Mouse (Mus musculus) induced T-regulatory cell, adult 2 months (primary cell): ENCODE measurements around the gene Gmppb.

Experiments used
- DNase-seq: peaks from one replicate; pipeline ENCODE4 v3.0.0-alpha.2; 2012; ENCODE audit warnings: low read depth

Gmppb gene

DNA sequence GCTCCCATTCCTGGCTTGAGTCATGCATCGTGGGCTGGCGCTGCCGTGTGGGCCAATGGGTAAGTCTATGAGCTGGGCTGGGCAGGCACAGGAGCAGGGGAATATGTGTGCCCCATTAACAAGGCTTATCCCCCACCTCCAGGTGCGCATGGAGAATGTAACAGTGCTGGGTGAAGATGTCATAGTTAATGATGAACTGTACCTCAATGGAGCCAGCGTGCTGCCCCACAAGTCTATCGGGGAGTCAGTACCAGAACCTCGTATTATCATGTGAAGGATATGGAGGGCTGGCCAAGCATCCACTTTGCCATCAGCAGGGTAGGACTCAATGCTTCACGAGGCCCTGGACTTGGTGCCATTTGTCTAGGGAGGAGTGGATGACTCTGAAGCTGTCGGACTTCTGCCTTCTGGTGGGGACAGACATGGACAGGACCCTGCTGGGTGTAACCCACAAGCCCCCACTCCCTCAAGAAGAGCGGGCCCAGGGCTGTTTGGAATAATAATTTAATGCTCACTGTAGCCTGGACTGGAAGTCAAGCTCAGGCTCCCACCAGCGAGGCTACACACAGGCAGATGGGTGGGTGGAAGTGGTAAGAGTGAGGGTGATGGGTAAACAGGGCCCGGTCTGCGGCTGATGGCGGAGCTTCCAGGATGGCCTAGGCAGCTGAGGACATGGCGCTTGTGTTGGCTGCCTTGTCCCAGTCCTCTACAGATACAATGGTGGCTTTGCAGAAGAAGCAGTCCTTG is 2.3 kb downstream of the Gmppb start:
- DNase-seq = no peak

- no peak for DNase-seq
These were observed 2.8 kb downstream of the Gmppb start for GRCm38 (mm10) chr9:108051931-108052220.

- DNase-seq = no peak
These were observed 3.4 kb downstream of the Gmppb start for GRCm38 (mm10) chr9:108052411-108052810.

- DNase-seq = peak; percentile 98
These were observed 4.0 kb downstream of the Gmppb start, which contains the start of gene Amigo3 for GRCm38 (mm10) chr9:108052885-108053664. Amigo3 (plus strand) TSS chr9:108053159.

DNA sequence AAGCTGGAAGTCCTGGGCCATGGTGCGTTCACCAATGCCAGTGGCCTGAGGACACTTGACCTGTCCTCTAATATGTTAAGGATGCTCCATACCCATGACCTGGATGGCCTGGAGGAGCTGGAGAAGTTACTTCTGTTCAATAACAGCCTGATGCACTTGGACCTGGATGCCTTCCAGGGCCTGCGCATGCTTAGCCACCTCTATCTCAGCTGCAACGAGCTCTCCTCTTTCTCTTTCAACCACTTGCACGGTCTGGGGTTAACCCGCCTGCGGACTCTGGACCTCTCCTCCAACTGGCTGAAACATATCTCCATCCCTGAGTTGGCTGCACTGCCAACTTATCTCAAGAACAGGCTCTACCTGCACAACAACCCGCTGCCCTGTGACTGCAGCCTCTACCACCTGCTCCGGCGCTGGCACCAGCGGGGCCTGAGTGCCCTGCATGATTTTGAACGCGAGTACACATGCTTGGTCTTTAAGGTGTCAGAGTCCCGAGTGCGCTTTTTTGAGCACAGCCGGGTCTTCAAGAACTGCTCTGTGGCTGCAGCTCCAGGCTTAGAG is 4.7 kb downstream of the Gmppb start:
- DNase-seq = no peak

DNA sequence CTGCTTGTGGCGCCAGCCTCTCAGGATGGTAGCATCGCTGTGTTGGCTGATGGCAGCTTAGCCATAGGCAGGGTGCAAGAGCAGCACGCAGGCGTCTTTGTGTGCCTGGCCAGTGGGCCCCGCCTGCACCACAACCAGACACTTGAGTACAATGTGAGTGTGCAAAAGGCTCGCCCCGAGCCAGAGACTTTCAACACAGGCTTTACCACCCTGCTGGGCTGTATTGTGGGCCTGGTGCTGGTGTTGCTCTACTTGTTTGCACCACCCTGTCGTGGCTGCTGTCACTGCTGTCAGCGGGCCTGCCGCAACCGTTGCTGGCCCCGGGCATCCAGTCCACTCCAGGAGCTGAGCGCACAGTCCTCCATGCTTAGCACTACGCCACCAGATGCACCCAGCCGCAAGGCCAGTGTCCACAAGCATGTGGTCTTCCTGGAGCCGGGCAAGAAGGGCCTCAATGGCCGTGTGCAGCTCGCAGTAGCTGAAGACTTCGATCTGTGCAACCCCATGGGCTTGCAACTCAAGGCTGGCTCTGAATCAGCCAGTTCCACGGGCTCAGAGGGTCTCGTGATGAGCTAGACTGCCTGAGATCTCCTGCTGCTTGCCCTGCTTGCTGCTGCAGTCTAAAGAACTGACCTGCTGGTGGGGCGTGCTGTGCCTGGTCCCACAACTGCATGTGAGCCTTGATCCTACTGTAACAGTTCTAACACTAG is 5.4 kb downstream of the Gmppb start:
- no peak for DNase-seq

DNA sequence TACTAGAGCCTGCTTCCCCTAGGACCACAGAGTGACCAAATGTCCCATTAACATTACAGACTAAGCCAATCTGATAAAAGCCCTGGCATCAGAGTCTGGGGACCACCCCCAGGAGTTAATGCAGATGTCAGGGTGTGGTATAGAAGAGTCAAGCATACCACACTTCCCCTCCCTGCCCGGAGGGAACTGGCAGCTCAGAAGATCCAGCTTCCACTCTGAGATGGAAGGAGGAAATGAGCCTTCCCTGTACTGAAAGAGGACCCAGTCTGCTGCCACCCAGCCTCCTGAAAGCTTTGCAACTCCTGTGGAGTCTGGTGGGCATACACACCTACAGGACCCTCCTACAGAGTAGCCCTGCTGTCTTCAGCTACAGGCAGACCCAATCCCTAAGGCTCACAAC is 6.0 kb downstream of the Gmppb start:
- no peak for DNase-seq

- no peak for DNase-seq
These were observed 6.7 kb downstream of the Gmppb start for GRCm38 (mm10) chr9:108055661-108056237.

DNA sequence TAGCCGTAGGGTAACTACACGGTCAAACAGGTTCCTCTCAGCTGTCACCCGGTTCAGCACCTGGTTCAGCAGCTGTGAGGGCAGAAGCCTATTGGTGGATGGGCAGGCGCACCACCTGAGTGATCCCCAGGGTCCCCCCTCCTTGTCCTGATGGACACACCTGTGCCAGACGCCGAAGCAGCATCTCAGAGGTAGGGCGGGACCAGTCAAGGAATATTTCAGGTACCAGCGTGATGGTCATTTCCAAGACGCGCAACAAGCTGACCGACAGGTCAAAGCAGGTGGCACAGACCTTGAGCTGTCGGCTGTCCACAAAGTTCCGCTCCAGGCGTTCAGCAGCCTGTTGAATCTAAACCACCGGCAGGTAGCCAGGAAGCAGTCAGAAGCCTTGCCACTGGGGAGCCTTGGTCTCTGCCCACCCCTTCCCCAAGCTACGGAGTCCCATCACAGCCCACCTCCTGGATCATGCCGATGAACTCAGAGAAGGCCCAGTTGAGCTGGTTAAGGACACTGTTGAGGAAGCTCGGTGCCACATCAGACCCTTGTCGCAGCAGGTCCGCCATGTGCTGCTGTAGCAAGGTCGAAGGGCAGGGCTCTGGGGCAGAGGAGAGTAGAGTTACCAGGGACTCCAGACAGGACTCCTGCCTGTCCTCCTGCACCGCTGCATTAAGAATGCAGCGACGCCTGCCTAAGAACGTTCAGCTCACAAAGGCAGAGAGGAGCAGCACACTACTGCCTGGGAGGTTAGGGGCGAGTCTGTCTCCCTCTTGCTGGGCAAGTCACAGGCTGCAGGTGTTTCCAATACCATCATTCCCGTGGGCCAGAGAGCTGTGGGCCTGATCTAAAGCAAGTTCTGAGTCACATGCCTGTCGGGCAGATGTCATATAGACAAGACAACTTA is 7.6 kb downstream of the Gmppb start:
- no peak for DNase-seq

GRCm38 (mm10) chr9:108057262-108057562 is 8.2 kb downstream of the Gmppb start:
- no peak for DNase-seq

- no peak for DNase-seq
These were observed 9.2 kb downstream of the Gmppb start for GRCm38 (mm10) chr9:108058291-108058690.

GRCm38 (mm10) chr9:108062142-108062541 is 13.1 kb downstream of the Gmppb start:
- no peak for DNase-seq

- DNase-seq = no peak
These were observed 14.3 kb downstream of the Gmppb start for GRCm38 (mm10) chr9:108063361-108063760.

DNA sequence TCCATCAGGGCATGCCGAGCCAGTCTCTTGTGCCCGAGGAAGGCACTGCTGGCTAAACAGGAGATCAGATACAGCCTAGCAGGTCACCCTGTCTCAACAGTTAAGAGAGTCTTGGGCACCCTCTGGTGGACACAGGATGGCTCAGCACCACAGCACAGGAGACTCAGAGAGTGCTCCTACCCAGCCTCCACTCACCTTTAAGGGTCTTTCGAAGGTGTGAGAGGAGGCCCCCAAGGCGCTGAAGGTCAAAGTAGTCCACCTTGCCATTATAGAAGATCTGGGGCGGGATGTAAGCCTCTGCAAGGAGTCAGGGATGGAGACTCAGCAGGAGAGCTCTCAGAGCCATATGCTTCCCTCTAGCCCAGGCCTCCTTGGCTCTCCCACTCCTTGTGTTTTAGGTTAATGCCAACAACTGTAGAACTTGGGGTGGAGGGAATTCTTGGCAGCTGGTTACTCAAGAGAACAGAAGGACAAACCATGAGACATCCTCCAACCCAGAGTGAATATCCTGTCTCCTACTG is 16.5 kb downstream of the Gmppb start:
- DNase-seq = peak; percentile 76

DNA sequence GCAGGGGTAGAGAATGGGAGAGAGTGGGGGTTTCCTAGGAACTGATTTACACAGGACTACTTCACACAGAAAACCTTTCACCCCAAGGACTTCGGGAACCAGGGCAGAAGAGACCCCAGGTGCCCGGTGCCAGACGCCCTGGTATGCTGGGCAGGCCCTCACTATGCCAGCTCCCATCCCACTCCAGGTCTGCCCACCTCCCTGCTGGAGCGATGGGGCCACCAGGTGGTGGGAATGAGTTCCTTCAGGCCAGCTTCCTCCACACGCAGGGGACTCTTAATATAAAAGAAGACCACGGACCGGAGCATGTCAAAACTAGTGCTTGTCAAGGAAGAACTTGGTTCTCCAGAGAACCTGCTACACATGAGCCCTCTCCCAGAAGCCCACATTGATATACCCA is 18.2 kb downstream of the Gmppb start:
- DNase-seq = no peak

- peak; percentile 93 for DNase-seq
These were observed 18.9 kb downstream of the Gmppb start for GRCm38 (mm10) chr9:108067900-108068299.

DNA sequence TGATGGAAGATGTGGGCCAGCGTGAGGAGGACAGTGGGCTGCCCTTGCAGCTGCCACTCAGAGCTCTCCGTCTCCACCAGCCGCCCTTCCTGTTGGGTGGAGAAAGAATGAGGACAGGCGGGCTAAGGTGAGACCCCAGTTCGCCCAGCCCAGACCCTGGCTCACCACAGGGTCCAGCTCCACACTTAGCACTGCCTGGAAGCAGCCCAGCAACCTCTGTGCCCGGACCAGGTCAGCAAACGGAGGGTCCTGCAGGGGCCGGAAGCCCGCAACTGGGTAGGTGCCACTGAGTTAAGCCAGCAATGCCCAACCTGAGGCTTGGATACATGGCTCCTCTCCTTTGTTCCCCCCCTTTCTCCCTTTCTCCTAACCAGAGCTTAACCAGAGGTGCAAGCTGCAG is 20.0 kb downstream of the Gmppb start:
- no peak for DNase-seq

DNA sequence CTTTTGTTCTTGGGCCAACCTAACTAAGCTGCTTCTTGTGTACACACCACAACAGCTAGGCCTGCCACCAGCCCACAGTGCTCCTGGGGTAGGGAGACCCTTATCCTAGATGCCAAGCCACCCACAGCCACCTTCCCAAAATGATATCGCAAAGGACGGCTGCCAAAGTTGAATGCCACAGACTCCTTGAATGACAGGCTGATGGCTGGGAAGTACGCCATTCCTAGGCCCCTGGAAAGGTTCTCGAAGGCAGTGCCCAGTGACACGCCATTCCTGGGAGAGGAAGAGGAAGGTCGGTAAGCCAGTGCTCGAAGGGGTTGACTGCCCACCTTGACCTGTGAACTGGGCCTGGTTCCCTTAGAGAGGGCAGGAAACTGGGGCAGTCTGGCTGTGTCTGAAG is 20.5 kb downstream of the Gmppb start:
- no peak for DNase-seq

DNA sequence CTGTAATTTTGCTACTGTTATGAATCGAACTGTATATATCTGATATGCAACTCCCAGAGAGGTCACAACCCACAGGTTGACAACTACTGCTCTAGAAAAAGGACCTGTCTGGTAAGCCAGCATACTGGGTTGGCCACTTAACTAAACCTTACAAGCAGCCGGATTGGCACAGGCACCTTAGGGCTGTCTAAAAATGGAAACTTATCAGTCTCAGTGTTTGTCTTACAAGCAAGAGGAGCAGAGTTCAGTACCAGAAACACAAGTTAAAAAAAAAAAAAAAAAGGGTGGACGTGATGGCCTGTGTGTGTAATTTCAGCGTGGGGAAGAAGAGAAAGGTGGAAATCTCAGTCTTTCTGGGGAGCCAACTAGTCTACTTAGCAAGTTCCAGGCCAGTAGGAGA is 22.8 kb downstream of the Gmppb start:
- DNase-seq = no peak

DNA sequence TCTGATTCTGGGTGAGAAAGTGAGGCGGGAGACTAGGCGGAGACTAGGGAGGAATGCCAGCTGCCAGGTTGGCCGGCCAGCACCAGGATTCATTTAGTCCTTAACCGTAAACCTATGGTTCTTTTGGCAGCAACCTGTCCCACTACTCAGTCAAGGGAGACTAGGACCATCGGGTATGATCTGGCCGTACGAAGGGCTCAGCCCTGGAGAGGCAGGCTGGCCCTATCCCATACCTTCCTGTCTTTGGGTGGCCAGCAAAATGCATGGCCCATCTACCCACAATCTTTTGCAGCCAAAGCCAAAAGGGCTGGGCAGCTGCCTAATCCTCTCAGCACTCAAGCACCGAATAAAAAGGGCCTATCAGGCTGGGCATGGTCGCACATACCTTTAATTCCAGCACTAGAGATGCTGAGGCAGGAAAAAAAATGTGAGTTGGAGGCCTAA is 23.5 kb downstream of the Gmppb start:
- no peak for DNase-seq
